Mouse (Mus musculus): ENCODE results near the gene Col27a1. TPM values are rescaled to one million over a fixed set of nuclear protein-coding genes. Genes with fewer than 3 reads are reported as not detected.

The Col27a1 gene
- total RNA-seq, 2 experiments from 2014 or later = 17.5 to 19.5 TPM

- DNase-seq (ENCODE audit: low spot score in 2 of 2) = no peak
Measured at GRCm38 (mm10) chr4:63258096-63258495, 44.3 kb downstream of the Col27a1 start.

- DNase-seq (ENCODE audit: low spot score in 2 of 2) = no peak
Measured at GRCm38 (mm10) chr4:63259066-63259465, 45.3 kb downstream of the Col27a1 start.

GRCm38 (mm10) chr4:63260506-63260905 lies 46.7 kb downstream of the Col27a1 start:
- DNase-seq (ENCODE audit: low spot score in 2 of 2) = no peak

- DNase-seq (ENCODE audit: low spot score in 2 of 2) = no peak
Measured at GRCm38 (mm10) chr4:63262941-63263340, 49.1 kb downstream of the Col27a1 start.

GRCm38 (mm10) chr4:63266276-63266675 lies 52.5 kb downstream of the Col27a1 start:
- no peak for DNase-seq (ENCODE audit: low spot score in 2 of 2)

GRCm38 (mm10) chr4:63267121-63267520 lies 53.3 kb downstream of the Col27a1 start:
- no peak for DNase-seq (ENCODE audit: low spot score in 2 of 2)

GRCm38 (mm10) chr4:63267586-63267985 lies 53.8 kb downstream of the Col27a1 start:
- no peak for DNase-seq (ENCODE audit: low spot score in 2 of 2)

- no peak for DNase-seq (ENCODE audit: low spot score in 2 of 2)
Measured at GRCm38 (mm10) chr4:63268777-63269176, 55.0 kb downstream of the Col27a1 start.

GRCm38 (mm10) chr4:63274516-63274915 lies 60.7 kb downstream of the Col27a1 start:
- DNase-seq (ENCODE audit: low spot score in 2 of 2) = no peak

- DNase-seq (ENCODE audit: low spot score in 2 of 2) = no peak
Measured at GRCm38 (mm10) chr4:63275251-63275650, 61.4 kb downstream of the Col27a1 start.

- DNase-seq (ENCODE audit: low spot score in 2 of 2) = no peak
Measured at GRCm38 (mm10) chr4:63276571-63276970, 62.8 kb downstream of the Col27a1 start.

GRCm38 (mm10) chr4:63278821-63279220 lies 65.0 kb downstream of the Col27a1 start:
- DNase-seq (ENCODE audit: low spot score in 2 of 2) = peak in 1 of 2 experiments; percentile 29

- DNase-seq (ENCODE audit: low spot score in 2 of 2) = peak in 1 of 2 experiments; percentile 53
Measured at GRCm38 (mm10) chr4:63281694-63282093, 67.9 kb downstream of the Col27a1 start.

- no peak for DNase-seq (ENCODE audit: low spot score in 2 of 2)
Measured at GRCm38 (mm10) chr4:63283319-63283718, 69.5 kb downstream of the Col27a1 start.

- no peak for DNase-seq (ENCODE audit: low spot score in 2 of 2)
Measured at GRCm38 (mm10) chr4:63286034-63286433, 72.2 kb downstream of the Col27a1 start.

- no peak for DNase-seq (ENCODE audit: low spot score in 2 of 2)
Measured at GRCm38 (mm10) chr4:63288497-63288896, 74.7 kb downstream of the Col27a1 start.

- DNase-seq (ENCODE audit: low spot score in 2 of 2) = peak in 1 of 2 experiments; percentile 31
Measured at GRCm38 (mm10) chr4:63290081-63290480, 76.3 kb downstream of the Col27a1 start.

- peak; percentile 78 to 91 for DNase-seq (ENCODE audit: low spot score in 2 of 2)
Measured at GRCm38 (mm10) chr4:63291075-63291474, 77.3 kb downstream of the Col27a1 start.

- DNase-seq (ENCODE audit: low spot score in 2 of 2) = no peak
Measured at GRCm38 (mm10) chr4:63291658-63292057, 77.9 kb downstream of the Col27a1 start.

GRCm38 (mm10) chr4:63295641-63296040 lies 81.8 kb downstream of the Col27a1 start:
- DNase-seq (ENCODE audit: low spot score in 2 of 2) = no peak

GRCm38 (mm10) chr4:63296263-63296662 lies 82.5 kb downstream of the Col27a1 start:
- DNase-seq (ENCODE audit: low spot score in 2 of 2) = no peak

GRCm38 (mm10) chr4:63296876-63297275 lies 83.1 kb downstream of the Col27a1 start:
- DNase-seq (ENCODE audit: low spot score in 2 of 2) = no peak

GRCm38 (mm10) chr4:63298191-63298590 lies 84.4 kb downstream of the Col27a1 start:
- no peak for DNase-seq (ENCODE audit: low spot score in 2 of 2)

- DNase-seq (ENCODE audit: low spot score in 2 of 2) = no peak
Measured at GRCm38 (mm10) chr4:63302641-63303040, 88.8 kb downstream of the Col27a1 start.

Measured in gastrocnemius, postnatal 4 days (tissue).